Mouse (Mus musculus) forebrain, embryonic 14.5 days (tissue): Measurements from ENCODE around the gene Atn1. TPM values are rescaled to one million over a fixed set of nuclear protein-coding genes. Genes with fewer than 3 reads are reported as not detected.

Experiments used
- ATAC-seq: fragments of 200-750 bp; cut with Nextera tagmentation; 2 replicates; pipeline ENCODE4 v1.8.0; 2017; ENCODE audit warnings: mild to moderate bottlenecking, moderate library complexity
- DNase-seq: peaks from one replicate; pipeline ENCODE4 v3.0.0-alpha.2; 2015; ENCODE audit warnings: low spot score
- H3K27ac ChIP-seq: fragments of 300-500 bp; sonication (generic); 2 replicates; pipeline ENCODE4 v1.5.1; 2014; ENCODE audit warnings: low read depth, mild to moderate bottlenecking, control low read depth, low read length, moderate library complexity
- H3K27me3 ChIP-seq: fragments of 300-500 bp; sonication (generic); replicated peaks from 2 replicates; pipeline ENCODE4 v1.6.1; 2014; ENCODE audit warnings: low read length, control low read depth, mixed read lengths; ENCODE audit not compliant: control insufficient read depth, insufficient read depth
- H3K36me3 ChIP-seq: fragments of 300-500 bp; sonication (generic); 2 replicates; pipeline ENCODE4 v1.6.1; 2014; ENCODE audit warnings: low read length, control low read depth; ENCODE audit not compliant: control insufficient read depth, insufficient read depth
- H3K4me1 ChIP-seq: fragments of 300-500 bp; sonication (generic); 2 replicates; pipeline ENCODE4 v1.6.1; 2014; ENCODE audit warnings: antibody characterized with exemption, low read length, control low read depth; ENCODE audit not compliant: control insufficient read depth, insufficient read depth
- H3K4me2 ChIP-seq: fragments of 300-500 bp; sonication (generic); 2 replicates; pipeline ENCODE4 v1.6.1; 2014; ENCODE audit warnings: mild to moderate bottlenecking, control low read depth, low read length
- H3K4me3 ChIP-seq: fragments of 300-500 bp; sonication (generic); 2 replicates; pipeline ENCODE4 v1.5.1; 2014; ENCODE audit warnings: low read depth, low read length, control low read depth
- H3K9ac ChIP-seq: fragments of 300-500 bp; sonication (generic); 2 replicates; pipeline ENCODE4 v1.6.1; 2014; ENCODE audit warnings: mild to moderate bottlenecking, low read length, control low read depth, moderate library complexity
- H3K9me3 ChIP-seq: fragments of 300-500 bp; sonication (generic); replicated peaks from 2 replicates; pipeline ENCODE4 v1.6.1; 2016; ENCODE audit warnings: low read length, control low read depth, mixed read lengths; ENCODE audit not compliant: control insufficient read depth
- whole genome bisulfite sequencing: fragments of 180-500 bp; shearing (Covaris S2); extraction: QIAGEN DNeasy Blood & Tissue Kit; methylation state at CpG from one replicate; pipeline ENCODE4 v1.1.7; 2014; 5-methylcytosine and 5-hydroxymethylcytosine counted together
- polyA plus RNA-seq: library from polyadenylated mRNA; unstranded; fragments of >200 nt; fragmentation: Nextera tagmentation; extraction: Ambion mirVana; gene quantifications from 2 replicates; pipeline ENCODE4 v1.2.1, GENCODE M21; 2014

Atn1 gene
- polyA plus RNA-seq, 1 experiment from 2014 or later: 12.2 TPM

GRCm38 (mm10) chr6:124757909-124758848, 1.9 kb upstream of the Atn1 start:
- Histone ChIP-seq H3K9ac (peak overlapping the region; percentile 96), H3K4me3 (peak overlapping the region; percentile 81), H3K9me3 (no peaks in the 10 kb centered on the region), H3K4me2 (peak overlapping the region; percentile 65), H3K27me3 (no peaks in the 10 kb centered on the region), H3K27ac (peak overlapping the region; percentile 97), H3K36me3 (peaks cover 4% of the 10 kb centered on the region; the same call in 1 of the 2 replicates), H3K4me1 (peaks cover 39% of the 10 kb centered on the region)
- DNase-seq: peak; percentile 80
- ATAC-seq: peak; percentile 30
- WGBS: 21% methylated on average over 5 of the region's 5 CpGs

DNA sequence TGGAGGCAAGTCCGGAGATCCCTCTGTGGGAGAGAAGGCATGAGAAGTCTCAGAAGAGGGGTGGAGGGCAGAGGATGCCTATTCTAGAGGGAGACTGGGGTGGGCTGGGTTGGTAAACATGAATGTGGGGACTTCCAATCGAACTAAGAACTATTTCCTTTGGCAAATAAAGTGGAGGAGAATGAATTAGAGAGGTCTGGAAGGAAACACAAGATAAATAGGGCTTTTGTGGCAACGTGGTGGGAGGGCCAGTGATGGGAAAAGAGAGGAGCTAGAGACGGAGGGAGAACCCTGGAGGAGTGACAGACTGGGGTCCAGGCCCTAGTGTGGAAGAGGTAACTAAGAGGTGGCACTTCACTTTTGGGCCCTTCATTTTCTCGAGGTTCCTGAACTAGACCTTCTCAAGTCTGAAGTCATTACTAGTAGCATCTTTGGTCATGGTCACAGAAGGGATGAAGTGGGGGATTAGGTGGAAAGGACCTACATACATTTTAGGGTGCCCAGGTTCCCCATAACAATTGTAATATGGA, 1.1 kb upstream of the Atn1 start:
- Histone ChIP-seq H3K27me3 (no peaks in the 10 kb centered on the region), H3K9ac (peak overlapping the region; percentile 96), H3K4me1 (peaks cover 39% of the 10 kb centered on the region), H3K4me3 (peak overlapping the region; percentile 81), H3K9me3 (no peaks in the 10 kb centered on the region), H3K36me3 (peaks cover 5% of the 10 kb centered on the region; the same call in 1 of the 2 replicates), H3K4me2 (peak overlapping the region; percentile 65), H3K27ac (peak overlapping the region; percentile 97)
- DNase-seq (no peak), ATAC-seq (no peak)
- 2% methylated on average over 5 of the region's 5 CpGs for WGBS

GRCm38 (mm10) chr6:124756652-124757350, 477 bp upstream of the Atn1 start:
- H3K4me2 ChIP-seq: peak overlapping the region; percentile 65
- H3K36me3 ChIP-seq: peaks cover 5% of the 10 kb centered on the region; the same call in 1 of the 2 replicates
- no peaks in the 10 kb centered on the region for H3K27me3 ChIP-seq
- peak overlapping the region; percentile 96 for H3K9ac ChIP-seq
- under 1% methylated on average over 51 of the region's 54 CpGs for WGBS
- peak overlapping the region; percentile 81 for H3K4me3 ChIP-seq
- DNase-seq: peak; percentile 85
- peak; percentile 72 for ATAC-seq
- H3K27ac ChIP-seq: peak overlapping the region; percentile 97
- no peaks in the 10 kb centered on the region for H3K9me3 ChIP-seq
- peaks cover 39% of the 10 kb centered on the region for H3K4me1 ChIP-seq

DNA sequence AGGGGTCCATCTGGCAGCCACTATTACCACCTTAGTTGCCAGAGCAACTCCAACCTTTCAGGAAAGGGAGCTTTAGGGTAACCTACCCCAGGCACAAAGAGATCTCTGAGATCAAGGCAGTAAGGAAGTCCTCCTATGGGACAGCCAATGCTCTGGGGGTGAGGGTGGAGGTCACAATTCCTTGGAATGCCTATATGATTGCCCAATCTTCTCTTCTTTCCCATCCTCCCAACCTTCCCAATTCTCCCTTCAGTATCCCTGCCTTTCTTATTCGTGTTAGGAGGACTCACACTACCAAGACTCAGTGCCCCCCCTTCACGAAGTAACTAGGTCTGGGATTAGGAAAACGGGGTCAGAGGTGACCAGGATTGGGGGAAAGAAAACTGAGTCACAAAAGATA, 1.0 kb downstream of the Atn1 start:
- H3K4me2 ChIP-seq: peak overlapping the region; percentile 65
- no peak for ATAC-seq
- peak overlapping the region; percentile 97 for H3K27ac ChIP-seq
- no peaks in the 10 kb centered on the region for H3K9me3 ChIP-seq
- WGBS: 0% methylated on average over 3 of the region's 3 CpGs
- H3K4me1 ChIP-seq: peaks cover 39% of the 10 kb centered on the region
- H3K9ac ChIP-seq: peak overlapping the region; percentile 96
- peak overlapping the region; percentile 81 for H3K4me3 ChIP-seq
- H3K27me3 ChIP-seq: no peaks in the 10 kb centered on the region
- DNase-seq: no peak
- H3K36me3 ChIP-seq: peaks cover 5% of the 10 kb centered on the region; the same call in 1 of the 2 replicates

GRCm38 (mm10) chr6:124753861-124754260, 2.5 kb downstream of the Atn1 start:
- H3K4me1 ChIP-seq: peaks cover 36% of the 10 kb centered on the region
- WGBS: 95% methylated on average over 2 of the region's 2 CpGs
- H3K4me2 ChIP-seq: peak overlapping the region; percentile 1; the same call in 1 of the 2 replicates

GRCm38 (mm10) chr6:124750405-124750804, 5.9 kb downstream of the Atn1 start:
- Histone ChIP-seq H3K27me3 (no peaks in the 10 kb centered on the region), H3K4me2 (no peak overlapping the region), H3K4me1 (peaks cover 26% of the 10 kb centered on the region), H3K4me3 (no peak overlapping the region), H3K36me3 (peaks cover 41% of the 10 kb centered on the region), H3K27ac (no peak overlapping the region), H3K9me3 (no peaks in the 10 kb centered on the region), H3K9ac (no peak overlapping the region)
- WGBS: 87% methylated on average over 8 of the region's 8 CpGs
- ATAC-seq (no peak), DNase-seq (no peak)

More at GRCm38 (mm10) chr6:124753861-124754260, 2.5 kb downstream of the Atn1 start:
- Histone ChIP-seq H3K9ac (no peak overlapping the region), H3K36me3 (peaks cover 17% of the 10 kb centered on the region), H3K4me3 (no peak overlapping the region), H3K9me3 (no peaks in the 10 kb centered on the region), H3K27ac (no peak overlapping the region), H3K27me3 (no peaks in the 10 kb centered on the region)
- no peak for DNase-seq
- ATAC-seq: no peak

GRCm38 (mm10) chr6:124746654-124747632, 9.4 kb downstream of the Atn1 start:
- Histone ChIP-seq H3K9ac (peak overlapping the region; percentile 86; the same call in 1 of the 2 replicates), H3K4me1 (peaks cover 13% of the 10 kb centered on the region; the same call in 1 of the 2 replicates), H3K4me3 (0 out of 2 replicates have a peak overlapping the region, but pooled peaks have one; percentile 47), H3K36me3 (peaks cover 67% of the 10 kb centered on the region), H3K27ac (no peak overlapping the region), H3K9me3 (no peaks in the 10 kb centered on the region), H3K27me3 (no peaks in the 10 kb centered on the region), H3K4me2 (peak overlapping the region; percentile 96)
- WGBS: 88% methylated on average over 7 of the region's 7 CpGs
- ATAC-seq (no peak), DNase-seq (no peak)

GRCm38 (mm10) chr6:124746296-124746605, 10.1 kb downstream of the Atn1 start:
- no peaks in the 10 kb centered on the region for H3K27me3 ChIP-seq
- peak overlapping the region; percentile 89 for H3K27ac ChIP-seq
- DNase-seq (no peak), ATAC-seq (0 out of 2 replicates have a peak, but pooled peaks have one; percentile 10)
- H3K4me2 ChIP-seq: peak overlapping the region; percentile 96
- peaks cover 16% of the 10 kb centered on the region; the same call in 1 of the 2 replicates for H3K4me1 ChIP-seq
- peak overlapping the region; percentile 47 for H3K4me3 ChIP-seq
- H3K9ac ChIP-seq: peak overlapping the region; percentile 86
- no peaks in the 10 kb centered on the region for H3K9me3 ChIP-seq
- peaks cover 67% of the 10 kb centered on the region for H3K36me3 ChIP-seq
- 21% methylated on average over 8 of the region's 8 CpGs for WGBS
